14 mouse cellular contexts compared by ENCODE assay signal in genomic region chr6:98514376-98514775, GRCm38 (mm10).
DNase-seq lines count a peak whose midpoint lies in the region; TF ChIP-seq lines count a peak whose summit lies in the region.
"Had no signal": no experiment of that assay in that cellular context is flagged by ENCODE, and none has a peak within 500 bp of the region (broad histone marks: within the 10 kb centered on the region; RNA-seq: fewer than 3 reads in every experiment).

No protein-coding gene starts in this region.

- no peak for TF ChIP-seq CTCF in layer of hippocampus, adult 2 months (conservative IDR thresholded peaks at IDR 0.05)

- no peak overlapping the region for H3K4me3 ChIP-seq in layer of hippocampus, adult 2 months
- H3K4me3 ChIP-seq: embryonic facial prominence, embryonic 13.5 days; intestine, embryonic 15.5 days; megakaryocyte, embryonic 14.5 days had no signal

- peak; percentile 2 for DNase-seq in adrenal gland, postnatal 10 days
- DNase-seq in adrenal gland, adult 2 months = no peak
- DNase-seq in layer of hippocampus, adult 2 months (ENCODE audit: low spot score in 2 of 2) = peak; percentile 20 to 49
- DNase-seq in layer of hippocampus, postnatal 25 days (ENCODE audit: extremely low spot score in 1 of 2, low spot score in 1 of 2) = no peak
- DNase-seq in layer of hippocampus, adult 9-11 months = peak; percentile 69
- peak; percentile 46 for DNase-seq in lung, postnatal 10 days
- no peak for DNase-seq in thymus, adult 18-20 months
- DNase-seq in urinary bladder, adult 2 months (ENCODE audit: low spot score) = no peak
- DNase-seq: gastrocnemius, postnatal 25 days; heart, postnatal 14 days; kidney, postnatal 10 days had no signal

- peak overlapping the region; percentile 19; the same call in 1 of the 2 replicates for H3K27ac ChIP-seq in layer of hippocampus, adult 2 months
- H3K27ac ChIP-seq: embryonic facial prominence, embryonic 13.5 days; intestine, embryonic 15.5 days had no signal

Comparison
In these comparisons a context has a peak if more than half of its experiments do, and no peak if none do; other contexts are left out.
1. DNase-seq: peak in adrenal gland, postnatal 10 days (single experiment), layer of hippocampus, adult 2 months (2 of 2), layer of hippocampus, adult 9-11 months (single experiment) and lung, postnatal 10 days (single experiment); none in adrenal gland, adult 2 months (single experiment), layer of hippocampus, postnatal 25 days (0 of 2), thymus, adult 18-20 months (0 of 2) and urinary bladder, adult 2 months (single experiment).